Mouse (Mus musculus): ENCODE measurements at regions not wholly inside any gene's neighbourhood (a gene's known extent, or its start where the extent isn't known, plus 50 kb on each side); places are given as distances from the start of the nearest gene placed in this dataset.

DNA sequence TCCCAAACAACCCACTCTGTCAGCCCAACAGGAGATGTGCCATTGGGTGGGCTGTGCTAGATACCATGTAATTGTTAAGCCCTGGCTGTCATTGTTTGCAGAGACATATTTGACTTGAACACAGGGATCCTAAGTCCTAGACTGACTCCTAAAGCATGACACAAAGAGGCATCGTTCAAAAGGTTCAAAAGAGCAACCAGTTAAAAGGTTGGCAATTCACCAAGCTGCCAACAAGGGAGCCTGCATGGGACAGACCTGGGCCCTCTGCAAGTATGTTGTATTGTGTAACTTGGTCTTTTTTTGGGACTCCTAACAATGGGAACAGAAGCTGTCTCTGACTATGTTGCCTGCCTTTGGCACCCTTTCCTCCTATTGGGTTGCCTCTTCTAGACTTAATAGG, 139.4 kb upstream of the Klf3 start:
- Histone ChIP-seq H3K27ac (replicated peaks) (no peak overlapping the region), H3K27me3 (no peaks in the 10 kb centered on the region), H3K36me3 (no peaks in the 10 kb centered on the region), H3K4me2 (replicated peaks) (no peak overlapping the region), H3K4me3 (no peak overlapping the region), H3K9ac (replicated peaks) (no peak overlapping the region), H3K4me1 (0 out of 2 replicates have a peak, but pooled peaks cover 3% of the 10 kb centered on the region), H3K9me3 (no peaks in the 10 kb centered on the region)
- no peak for ATAC-seq (replicated peaks)
- 63% methylated on average over 1 of the region's 1 CpGs for WGBS

DNA sequence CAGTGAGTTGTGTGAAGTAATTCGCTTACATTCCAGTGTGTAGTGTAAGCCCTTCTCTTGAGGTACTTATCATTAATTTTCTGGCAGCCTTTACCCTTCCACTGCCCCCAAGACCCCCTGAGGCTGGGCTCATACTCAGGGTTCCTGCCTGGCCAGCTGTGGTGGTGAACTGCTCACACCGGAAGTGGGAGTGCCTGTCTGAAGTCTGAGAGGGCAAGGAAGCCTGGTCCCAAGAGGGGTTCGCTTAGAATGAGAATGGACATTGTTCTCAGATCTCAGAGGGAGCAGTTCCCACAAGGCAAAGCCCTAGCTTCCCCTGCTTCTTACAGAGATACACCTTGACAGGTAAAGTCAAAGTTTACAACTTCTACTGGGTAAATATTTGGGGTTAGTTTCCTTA, 138.1 kb upstream of the Klf3 start:
- WGBS = 77% methylated on average over 3 of the region's 3 CpGs
- Histone ChIP-seq H3K27ac (replicated peaks) (no peak overlapping the region), H3K9me3 (no peaks in the 10 kb centered on the region), H3K36me3 (no peaks in the 10 kb centered on the region), H3K27me3 (no peaks in the 10 kb centered on the region), H3K9ac (replicated peaks) (no peak overlapping the region), H3K4me3 (no peak overlapping the region), H3K4me1 (0 out of 2 replicates have a peak, but pooled peaks cover 3% of the 10 kb centered on the region), H3K4me2 (replicated peaks) (no peak overlapping the region)
- ATAC-seq (replicated peaks) = no peak

DNA sequence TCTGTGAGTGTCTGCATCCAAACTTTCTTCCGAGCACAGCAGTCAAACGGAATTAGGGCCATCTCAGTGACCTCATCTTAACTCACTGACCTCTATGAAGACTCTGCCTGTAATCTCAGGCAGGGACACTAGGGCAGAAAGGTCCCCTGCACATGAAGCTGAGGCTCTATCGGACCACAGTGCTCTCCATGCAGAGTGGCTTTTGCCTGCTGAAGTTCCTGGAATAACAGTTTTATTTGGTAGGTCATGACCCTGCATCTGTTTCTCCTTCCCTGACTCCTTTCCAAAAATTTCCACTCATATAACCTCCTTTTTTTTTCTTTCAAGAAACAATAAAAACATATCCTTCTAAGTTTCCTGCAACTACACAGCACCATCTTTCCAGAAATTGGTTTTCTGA, 136.9 kb upstream of the Klf3 start:
- H3K27ac ChIP-seq (replicated peaks) = no peak overlapping the region
- no peak overlapping the region for H3K4me2 ChIP-seq (replicated peaks)
- H3K27me3 ChIP-seq = no peaks in the 10 kb centered on the region
- ATAC-seq (replicated peaks) = no peak
- no peak overlapping the region for H3K4me3 ChIP-seq
- WGBS = 83% methylated on average over 3 of the region's 3 CpGs
- no peak overlapping the region for H3K9ac ChIP-seq (replicated peaks)
- no peaks in the 10 kb centered on the region for H3K36me3 ChIP-seq
- H3K9me3 ChIP-seq = no peaks in the 10 kb centered on the region
- 0 out of 2 replicates have a peak, but pooled peaks cover 3% of the 10 kb centered on the region for H3K4me1 ChIP-seq

DNA sequence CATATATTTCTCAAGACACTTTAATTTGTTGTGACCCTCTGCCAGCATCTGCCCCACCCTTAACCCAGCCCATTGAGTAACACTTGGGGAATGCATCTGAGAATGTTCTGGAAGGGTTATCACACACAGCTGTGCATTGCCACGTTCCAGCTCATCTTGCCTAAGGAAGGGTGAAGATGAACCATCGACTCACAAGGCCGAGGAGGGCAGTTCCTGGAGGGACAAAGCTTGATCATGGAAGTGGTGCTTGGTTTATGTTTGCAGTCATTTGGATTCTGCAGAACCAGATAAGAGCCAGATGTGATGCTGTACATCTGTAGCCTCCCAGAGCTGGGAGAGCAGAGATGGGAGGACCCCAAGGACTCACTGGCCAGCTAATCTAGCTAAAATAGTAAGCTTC, 136.1 kb upstream of the Klf3 start:
- no peak for ATAC-seq (replicated peaks)
- Histone ChIP-seq H3K4me2 (replicated peaks) (no peak overlapping the region), H3K36me3 (no peaks in the 10 kb centered on the region), H3K9me3 (no peaks in the 10 kb centered on the region), H3K4me3 (no peak overlapping the region), H3K9ac (replicated peaks) (no peak overlapping the region), H3K27ac (replicated peaks) (no peak overlapping the region), H3K4me1 (0 out of 2 replicates have a peak, but pooled peaks cover 3% of the 10 kb centered on the region), H3K27me3 (no peaks in the 10 kb centered on the region)
- 91% methylated on average over 3 of the region's 3 CpGs for WGBS

DNA sequence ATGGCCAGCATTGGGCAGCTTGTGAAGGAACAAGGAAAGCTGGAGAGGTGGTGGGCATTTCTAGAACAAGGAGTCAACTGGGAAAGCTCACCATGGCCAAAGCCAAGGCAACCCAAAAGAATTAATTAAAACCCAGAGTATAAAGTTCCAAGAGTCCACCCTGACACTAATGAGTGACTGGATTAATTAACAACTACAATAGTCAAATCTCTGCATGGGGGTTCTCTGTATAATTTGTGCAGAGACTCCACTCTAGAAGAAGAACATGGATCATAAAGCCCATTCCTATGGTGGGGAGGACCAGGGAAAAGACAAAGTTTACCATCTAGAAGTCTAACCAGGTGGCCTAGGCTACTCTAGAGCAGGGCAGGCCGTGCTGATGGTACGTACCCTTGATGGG, 129.3 kb upstream of the Klf3 start:
- Histone ChIP-seq H3K9me3 (no peaks in the 10 kb centered on the region), H3K4me1 (no peaks in the 10 kb centered on the region)
- 93% methylated on average over 2 of the region's 2 CpGs for WGBS

DNA sequence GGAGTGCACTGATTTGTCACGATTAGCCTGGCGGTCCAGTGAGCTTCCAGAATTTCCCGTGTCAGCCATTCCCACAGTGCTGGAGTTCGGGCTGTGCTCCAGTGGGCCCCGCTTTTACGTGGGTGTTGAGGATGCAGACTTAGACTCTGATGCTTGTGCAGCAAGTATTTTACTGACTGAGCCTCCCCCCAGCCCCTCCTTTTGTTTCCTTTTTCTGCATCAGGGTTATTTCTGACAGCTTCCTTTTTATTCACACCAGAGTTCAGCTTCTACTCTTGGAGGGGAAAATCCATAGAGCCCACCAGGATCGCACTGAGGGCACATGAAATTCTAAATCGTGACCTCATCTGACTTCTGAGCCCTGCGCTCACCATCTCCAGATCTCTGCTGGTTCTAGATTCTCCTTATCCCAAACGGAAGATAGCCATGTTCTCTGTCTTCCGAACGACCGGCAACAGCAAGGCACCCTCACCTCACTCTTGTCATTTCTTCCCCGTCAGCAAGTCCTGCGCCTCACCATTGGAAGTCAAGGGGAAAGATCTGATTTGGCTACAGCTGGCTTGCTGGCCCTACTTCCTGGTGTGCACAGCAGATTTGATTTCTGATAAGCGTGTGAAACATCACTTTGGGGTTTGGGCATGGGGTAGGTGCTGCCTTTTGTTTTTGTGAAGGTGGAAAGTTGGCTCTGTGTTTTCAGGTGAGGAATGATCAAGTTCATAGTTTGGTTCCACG, 126.8 kb upstream of the Klf3 start:
- no peak overlapping the region for H3K4me3 ChIP-seq
- H3K4me1 ChIP-seq = no peaks in the 10 kb centered on the region
- H3K36me3 ChIP-seq = no peaks in the 10 kb centered on the region
- no peak overlapping the region for H3K27ac ChIP-seq (replicated peaks)
- no peak for ATAC-seq (replicated peaks)
- no peak overlapping the region for H3K4me2 ChIP-seq (replicated peaks)
- 93% methylated on average over 17 of the region's 17 CpGs for WGBS
- H3K9me3 ChIP-seq = no peaks in the 10 kb centered on the region
- no peak overlapping the region for H3K9ac ChIP-seq (replicated peaks)
- H3K27me3 ChIP-seq = no peaks in the 10 kb centered on the region

More for the DNA sequence above, 129.3 kb upstream of the Klf3 start:
- H3K4me3 ChIP-seq = no peak overlapping the region
- H3K9ac ChIP-seq (replicated peaks) = no peak overlapping the region
- no peaks in the 10 kb centered on the region for H3K36me3 ChIP-seq
- H3K4me2 ChIP-seq (replicated peaks) = no peak overlapping the region
- ATAC-seq (replicated peaks) = no peak
- no peak overlapping the region for H3K27ac ChIP-seq (replicated peaks)
- H3K27me3 ChIP-seq = no peaks in the 10 kb centered on the region

DNA sequence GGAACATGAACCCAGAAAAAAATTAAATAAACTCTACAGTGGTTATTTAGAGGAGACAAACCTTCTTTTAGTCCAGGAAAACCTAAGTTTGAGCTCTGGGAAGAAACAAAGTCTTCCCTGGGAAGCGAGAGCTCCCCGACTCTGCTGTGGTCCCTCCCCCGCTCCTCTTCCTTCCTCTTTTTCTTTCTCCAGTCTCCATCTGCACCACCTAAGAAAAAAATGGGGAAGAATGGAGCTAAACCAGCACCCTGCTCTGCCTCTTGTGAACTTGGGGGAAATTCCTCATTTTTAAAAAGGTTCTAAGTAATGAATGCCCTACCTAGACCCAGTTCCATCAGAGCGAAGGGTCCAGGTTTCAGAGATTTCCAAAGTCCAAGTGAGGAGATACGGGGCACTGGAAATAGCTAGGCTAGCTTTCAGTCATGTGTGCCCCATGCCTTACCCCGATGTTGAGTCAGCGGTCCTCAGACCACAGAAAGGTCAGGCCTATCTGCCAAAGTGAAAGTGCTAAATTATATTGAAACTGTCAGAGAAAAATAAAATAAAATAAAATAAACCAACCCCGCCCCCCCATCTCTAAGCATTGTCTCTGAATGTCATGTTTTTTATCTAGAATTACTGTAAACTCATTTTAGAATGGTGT, 126.1 kb upstream of the Klf3 start:
- ATAC-seq (replicated peaks) = no peak
- Histone ChIP-seq H3K4me3 (no peak overlapping the region), H3K27ac (replicated peaks) (no peak overlapping the region), H3K36me3 (no peaks in the 10 kb centered on the region), H3K9ac (replicated peaks) (no peak overlapping the region), H3K4me1 (no peaks in the 10 kb centered on the region), H3K9me3 (no peaks in the 10 kb centered on the region), H3K27me3 (no peaks in the 10 kb centered on the region), H3K4me2 (replicated peaks) (no peak overlapping the region)
- 94% methylated on average over 8 of the region's 8 CpGs for WGBS

DNA sequence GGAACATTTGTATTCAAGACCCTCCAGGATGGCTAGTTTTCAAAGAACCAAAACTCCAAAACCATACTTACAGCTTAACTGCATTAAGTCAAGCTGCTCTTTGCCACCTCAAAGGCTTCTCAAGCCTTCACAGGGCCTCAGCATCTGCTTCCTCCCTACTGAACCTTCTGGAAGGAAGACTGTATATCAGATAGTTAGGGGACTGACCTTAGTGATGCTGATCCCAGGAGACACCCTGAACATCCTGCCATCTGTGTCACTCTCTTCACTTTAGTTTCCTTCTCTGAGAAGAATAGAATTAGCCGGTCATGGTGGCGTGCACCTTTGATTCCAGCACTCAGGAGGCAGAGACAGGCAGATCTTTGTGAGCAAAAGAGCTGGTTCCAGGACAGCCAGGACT, 124.5 kb upstream of the Klf3 start:
- Histone ChIP-seq H3K36me3 (no peaks in the 10 kb centered on the region), H3K4me1 (no peaks in the 10 kb centered on the region), H3K4me3 (no peak overlapping the region), H3K27me3 (no peaks in the 10 kb centered on the region), H3K9ac (replicated peaks) (no peak overlapping the region), H3K4me2 (replicated peaks) (no peak overlapping the region), H3K9me3 (no peaks in the 10 kb centered on the region), H3K27ac (replicated peaks) (no peak overlapping the region)
- no peak for ATAC-seq (replicated peaks)
- 92% methylated on average over 2 of the region's 2 CpGs for WGBS

DNA sequence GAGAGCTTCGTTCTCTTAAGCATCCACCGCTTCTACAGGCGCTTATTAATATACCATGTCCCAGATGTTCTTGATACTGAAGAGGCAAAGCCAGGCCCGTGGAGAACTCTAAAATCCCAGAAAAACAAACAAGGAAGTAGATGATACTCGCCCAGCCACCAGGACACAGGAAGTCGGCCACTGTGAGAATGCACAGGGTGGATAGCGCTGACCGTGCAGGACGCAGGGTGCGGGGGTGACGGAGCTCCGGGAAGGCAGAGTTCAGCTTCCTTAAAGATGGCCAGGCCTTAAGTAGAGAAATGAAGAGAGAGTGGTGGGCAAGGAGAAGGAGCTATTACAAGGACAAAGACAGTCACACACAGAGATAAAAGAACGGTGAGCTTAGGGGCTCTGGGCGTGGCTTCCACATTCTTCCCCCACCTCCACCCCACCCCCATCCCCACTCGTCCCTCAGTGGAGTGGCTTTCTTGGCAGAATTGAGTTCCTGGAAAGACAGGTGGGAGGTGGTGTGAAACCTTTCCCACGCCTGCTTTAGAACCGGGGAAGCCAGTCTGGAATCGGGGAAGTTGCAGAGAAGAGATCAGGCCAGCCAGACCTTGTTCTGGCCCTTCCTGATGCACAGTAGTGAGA, 123.1 kb upstream of the Klf3 start:
- 85% methylated on average over 18 of the region's 18 CpGs for WGBS
- H3K27me3 ChIP-seq = no peaks in the 10 kb centered on the region

DNA sequence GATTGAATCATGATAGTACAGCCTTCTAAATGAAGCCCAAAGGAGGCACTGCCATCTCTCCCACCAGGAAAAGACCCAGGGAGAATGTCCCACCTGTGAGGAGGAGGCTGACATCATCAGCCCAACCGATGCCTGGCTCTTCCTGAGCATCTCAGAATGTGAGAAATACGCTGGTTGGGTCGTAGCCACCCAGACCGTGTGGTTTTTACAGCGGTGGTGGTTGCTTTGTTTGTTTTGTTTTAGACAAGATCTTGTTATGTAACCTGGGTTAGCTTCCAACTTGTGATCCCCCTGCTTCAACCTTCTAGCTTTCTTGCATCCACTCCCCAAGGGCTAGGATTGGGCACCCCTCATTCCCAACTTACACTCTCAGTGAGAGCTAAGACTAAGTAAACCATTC, 122.0 kb upstream of the Klf3 start:
- Histone ChIP-seq H3K36me3 (no peaks in the 10 kb centered on the region), H3K9ac (replicated peaks) (no peak overlapping the region), H3K27ac (replicated peaks) (no peak overlapping the region), H3K4me1 (no peaks in the 10 kb centered on the region), H3K4me2 (replicated peaks) (no peak overlapping the region), H3K27me3 (no peaks in the 10 kb centered on the region), H3K4me3 (no peak overlapping the region), H3K9me3 (no peaks in the 10 kb centered on the region)
- ATAC-seq (replicated peaks) = no peak
- WGBS = 90% methylated on average over 5 of the region's 5 CpGs

More for the DNA sequence above, 123.1 kb upstream of the Klf3 start:
- Histone ChIP-seq H3K4me2 (replicated peaks) (no peak overlapping the region), H3K4me1 (no peaks in the 10 kb centered on the region), H3K9me3 (no peaks in the 10 kb centered on the region), H3K9ac (replicated peaks) (no peak overlapping the region), H3K4me3 (no peak overlapping the region), H3K27ac (replicated peaks) (no peak overlapping the region), H3K36me3 (no peaks in the 10 kb centered on the region)
- no peak for ATAC-seq (replicated peaks)

DNA sequence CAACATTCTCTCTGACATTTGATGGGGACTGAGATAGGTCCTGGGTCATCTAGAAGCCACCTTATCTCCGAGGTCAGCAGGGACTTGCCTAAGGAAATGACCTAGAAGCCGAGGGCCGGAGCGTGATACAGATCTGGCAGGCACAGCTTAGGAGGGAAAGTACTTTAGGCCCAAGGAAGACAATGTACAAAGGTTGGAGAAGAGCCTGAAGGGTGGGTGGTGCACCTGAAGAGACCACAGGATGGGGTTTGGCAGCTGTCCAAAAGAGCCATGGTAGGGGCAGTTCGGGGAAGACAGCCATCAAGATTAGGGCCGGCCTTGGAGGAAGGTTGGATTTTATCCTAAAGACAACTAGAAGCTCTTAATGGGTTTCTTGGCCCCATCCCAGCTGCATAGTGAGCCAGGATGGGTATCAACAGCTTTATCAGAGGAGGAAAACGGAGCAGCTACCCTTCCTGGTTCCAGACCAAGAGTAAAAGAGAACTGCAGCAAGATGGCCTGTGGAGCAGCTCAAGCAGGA, 120.8 kb upstream of the Klf3 start:
- no peak overlapping the region for H3K27ac ChIP-seq (replicated peaks)
- H3K4me1 ChIP-seq = no peaks in the 10 kb centered on the region
- H3K27me3 ChIP-seq = no peaks in the 10 kb centered on the region
- 84% methylated on average over 7 of the region's 7 CpGs for WGBS
- H3K9ac ChIP-seq (replicated peaks) = no peak overlapping the region
- H3K4me3 ChIP-seq = no peak overlapping the region
- no peaks in the 10 kb centered on the region for H3K9me3 ChIP-seq
- no peaks in the 10 kb centered on the region for H3K36me3 ChIP-seq
- no peak overlapping the region for H3K4me2 ChIP-seq (replicated peaks)
- ATAC-seq (replicated peaks) = no peak

DNA sequence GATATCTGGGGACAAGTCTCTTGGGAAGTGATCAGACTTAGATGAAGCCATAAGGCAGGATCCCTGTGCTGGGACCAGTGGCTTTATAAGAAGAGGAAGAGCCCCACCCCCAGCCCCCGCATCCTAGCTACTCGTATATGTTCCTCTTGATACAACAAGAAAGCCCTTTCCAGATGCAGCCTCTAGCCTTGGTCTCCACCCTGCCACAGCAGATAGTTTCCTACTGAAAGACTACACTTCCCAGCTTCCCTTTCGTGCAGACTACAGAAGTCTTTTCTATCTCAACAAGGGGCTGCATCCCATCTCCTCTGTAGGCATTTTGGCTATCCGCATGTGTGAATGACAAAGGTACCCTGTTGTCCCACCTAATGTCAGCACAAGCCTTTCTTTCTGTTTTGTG, 119.8 kb upstream of the Klf3 start:
- H3K4me1 ChIP-seq = no peaks in the 10 kb centered on the region
- no peaks in the 10 kb centered on the region for H3K36me3 ChIP-seq
- no peak for ATAC-seq (replicated peaks)
- 90% methylated on average over 4 of the region's 4 CpGs for WGBS
- no peak overlapping the region for H3K4me3 ChIP-seq
- H3K27ac ChIP-seq (replicated peaks) = no peak overlapping the region
- H3K9me3 ChIP-seq = no peaks in the 10 kb centered on the region
- H3K4me2 ChIP-seq (replicated peaks) = no peak overlapping the region
- H3K9ac ChIP-seq (replicated peaks) = no peak overlapping the region
- H3K27me3 ChIP-seq = no peaks in the 10 kb centered on the region
